ENCODE assay signal across 21 mouse cellular contexts in genomic region chr15:88372039-88372438, GRCm38 (mm10).
A peak's percentile ranks its signal among the peaks of the same experiment; 100 is the strongest.
DNase-seq lines count a peak whose midpoint lies in the region; ATAC-seq lines count a peak whose summit lies in the region.
"Had no signal": no experiment of that assay in that cellular context is flagged by ENCODE, and none has a peak within 500 bp of the region (broad histone marks: within the 10 kb centered on the region; RNA-seq: fewer than 3 reads in every experiment).

No protein-coding gene starts in this region.

- no peaks in the 10 kb centered on the region for H3K36me3 ChIP-seq in midbrain, embryonic 14.5 days (ENCODE audit: control insufficient read depth, insufficient read depth, low read length)
- H3K36me3 ChIP-seq in midbrain, embryonic 10.5 days: no peaks in the 10 kb centered on the region
- H3K36me3 ChIP-seq: embryonic facial prominence, embryonic 12.5 days; forebrain, embryonic 12.5 days; heart, embryonic 15.5 days; hindbrain, embryonic 15.5 days had no signal

- H3K9me3 ChIP-seq in midbrain, embryonic 14.5 days (ENCODE audit: control insufficient read depth, low read length): no peaks in the 10 kb centered on the region
- no peaks in the 10 kb centered on the region for H3K9me3 ChIP-seq in midbrain, embryonic 10.5 days (replicated peaks)
- H3K9me3 ChIP-seq: embryonic facial prominence, embryonic 12.5 days; forebrain, embryonic 12.5 days; heart, embryonic 15.5 days; hindbrain, embryonic 15.5 days had no signal

- DNase-seq in frontal cortex, postnatal 25 days (ENCODE audit: low spot score in 2 of 2): no peak
- peak; percentile 35 for DNase-seq in midbrain, embryonic 14.5 days
- DNase-seq in midbrain, embryonic 10.5 days (ENCODE audit: low spot score): no peak
- peak; percentile 16 for DNase-seq in right cerebral cortex, postnatal 14 days
- no peak for DNase-seq in right cerebral cortex, postnatal 36 days (ENCODE audit: low spot score in 2 of 2)
- DNase-seq in cerebellum, adult 8-10 months: no peak
- DNase-seq: adrenal gland, postnatal 14 days; cerebellum, adult 2 months; cerebellum, postnatal 14 days; gastrocnemius, postnatal 14 days; heart, adult 2 months; heart, postnatal 14 days had no signal

- no peak overlapping the region for H3K4me3 ChIP-seq in midbrain, embryonic 14.5 days (replicated peaks; ENCODE audit: low read depth, low read length)
- no peak overlapping the region for H3K4me3 ChIP-seq in midbrain, embryonic 10.5 days
- H3K4me3 ChIP-seq: embryonic facial prominence, embryonic 12.5 days; forebrain, embryonic 12.5 days; heart, adult 2 months; heart, embryonic 15.5 days; hindbrain, embryonic 15.5 days had no signal

- no peak overlapping the region for H3K4me2 ChIP-seq in midbrain, embryonic 14.5 days (ENCODE audit: low read length)
- H3K4me2 ChIP-seq: embryonic facial prominence, embryonic 12.5 days; forebrain, embryonic 12.5 days; heart, embryonic 11.5 days; heart, embryonic 15.5 days; hindbrain, embryonic 15.5 days had no signal

- no peak overlapping the region for H3K27ac ChIP-seq in midbrain, embryonic 14.5 days (replicated peaks; ENCODE audit: low read depth, low read length)
- H3K27ac ChIP-seq in midbrain, embryonic 10.5 days (replicated peaks): no peak overlapping the region
- H3K27ac ChIP-seq: embryonic facial prominence, embryonic 12.5 days; forebrain, embryonic 12.5 days; heart, adult 2 months; heart, embryonic 15.5 days; hindbrain, embryonic 15.5 days had no signal

- no peaks in the 10 kb centered on the region for H3K4me1 ChIP-seq in midbrain, embryonic 14.5 days (ENCODE audit: control insufficient read depth, insufficient read depth, low read length)
- H3K4me1 ChIP-seq in midbrain, embryonic 10.5 days: peaks cover 4% of the 10 kb centered on the region; the same call in 1 of the 2 replicates
- H3K4me1 ChIP-seq: embryonic facial prominence, embryonic 12.5 days; forebrain, embryonic 12.5 days; heart, embryonic 15.5 days had no signal

- 64% methylated on average over 8 of the region's 8 CpGs for WGBS in midbrain, embryonic 14.5 days
- 85% methylated on average over 8 of the region's 8 CpGs for WGBS in midbrain, embryonic 10.5 days

- H3K27me3 ChIP-seq in midbrain, embryonic 14.5 days (ENCODE audit: control insufficient read depth, insufficient read depth, low read length): no peaks in the 10 kb centered on the region
- no peaks in the 10 kb centered on the region for H3K27me3 ChIP-seq in midbrain, embryonic 10.5 days (ENCODE audit: low read depth, poor library complexity, severe bottlenecking)
- H3K27me3 ChIP-seq: CH12.LX; embryonic facial prominence, embryonic 12.5 days; heart, embryonic 15.5 days; hindbrain, embryonic 15.5 days had no signal

- peak; percentile 38; the same call in 1 of the 2 replicates for ATAC-seq in frontal cortex, adult (ENCODE audit: low TSS enrichment)
- ATAC-seq in midbrain, embryonic 14.5 days (ENCODE audit: low FRiP score, low TSS enrichment): no peak
- ATAC-seq: activated CD4-positive, CD25-positive, alpha-beta regulatory T cell, adult 4 months; Patski had no signal

- H3K9ac ChIP-seq in midbrain, embryonic 14.5 days (replicated peaks; ENCODE audit: low read length): no peak overlapping the region
- H3K9ac ChIP-seq: embryonic facial prominence, embryonic 12.5 days; forebrain, embryonic 12.5 days; heart, embryonic 15.5 days; hindbrain, embryonic 15.5 days had no signal

Comparison
In these comparisons a context has a peak if more than half of its experiments do, and no peak if none do; other contexts are left out.
1. DNase-seq: peak in midbrain, embryonic 14.5 days (single experiment) and right cerebral cortex, postnatal 14 days (single experiment); none in frontal cortex, postnatal 25 days (0 of 2), midbrain, embryonic 10.5 days (single experiment), right cerebral cortex, postnatal 36 days (0 of 2) and cerebellum, adult 8-10 months (single experiment).